Mouse (Mus musculus) MEL (cell line): ENCODE data around the gene Cipc. TPM values are rescaled to one million over a fixed set of nuclear protein-coding genes. Genes with fewer than 3 reads are reported as not detected.

Source experiments
- DNase-seq: peaks from one replicate; pipeline ENCODE4 v3.0.0; 2011; ENCODE audit warnings: low read depth, low spot score
- H3K27ac ChIP-seq: 2 replicates; pipeline ENCODE4 v1.5.1; 2012; ENCODE audit warnings: low read depth, mild to moderate bottlenecking, control low read depth, low read length, moderate library complexity; ENCODE audit not compliant: control insufficient read depth
- H3K27me3 ChIP-seq, 2 experiments: fragments of 150-350 bp in 1 of 2; sonication (generic) in 1 of 2; 2 replicates each; pipeline ENCODE4 v1.6.1; 2012; ENCODE audit warnings: low read length in 2 of 2, mild to moderate bottlenecking in 2 of 2, improper control_type of control experiment in 1 of 2, moderate library complexity in 1 of 2; ENCODE audit not compliant: insufficient read depth in 2 of 2, control insufficient read depth in 1 of 2
- H3K36me3 ChIP-seq, 2 experiments: 2 replicates each; pipeline ENCODE4 v1.6.1; 2012 to 2014; ENCODE audit warnings: low read length in 2 of 2, improper control_type of control experiment in 1 of 2, inconsistent platforms in 1 of 2, mild to moderate bottlenecking in 1 of 2; ENCODE audit not compliant: insufficient read depth in 2 of 2, control insufficient read depth in 1 of 2
- H3K4me1 ChIP-seq, 2 experiments: fragments of 150-350 bp in 1 of 2; sonication (generic) in 1 of 2; 2 replicates each; pipeline ENCODE4 v1.6.1; 2012; ENCODE audit warnings: low read length in 2 of 2, improper control_type of control experiment in 1 of 2, mild to moderate bottlenecking in 1 of 2; ENCODE audit not compliant: insufficient read depth in 2 of 2, control insufficient read depth in 1 of 2
- H3K4me3 ChIP-seq, 2 experiments: fragments of 150-350 bp in 1 of 2; sonication (generic) in 1 of 2; 2 replicates each; pipeline ENCODE4 v1.5.1; 2012; ENCODE audit warnings: low read depth in 2 of 2, low read length in 2 of 2, mild to moderate bottlenecking in 2 of 2, moderate library complexity in 2 of 2, control low read depth in 1 of 2, improper control_type of control experiment in 1 of 2; ENCODE audit not compliant: control insufficient read depth in 1 of 2, insufficient read depth in 1 of 2
- H3K79me2 ChIP-seq: 2 replicates; pipeline ENCODE4 v1.6.1; 2012; ENCODE audit warnings: mild to moderate bottlenecking, low read length, moderate library complexity; ENCODE audit not compliant: control insufficient read depth, poor library complexity, insufficient read depth
- H3K9ac ChIP-seq: 2 replicates; pipeline ENCODE4 v1.6.1; 2012; ENCODE audit warnings: low read depth, mild to moderate bottlenecking, control low read depth, low read length, moderate library complexity; ENCODE audit not compliant: control insufficient read depth, poor library complexity, severe bottlenecking
- H3K9me3 ChIP-seq: fragments of 150-350 bp; sonication (generic); replicated peaks from 2 replicates; pipeline ENCODE4 v1.6.1; 2012; ENCODE audit warnings: mild to moderate bottlenecking, low read length, improper control_type of control experiment, moderate library complexity; ENCODE audit not compliant: insufficient read depth
- CHD1 ChIP-seq: IDR thresholded peaks from 2 replicates; pipeline ENCODE4 v1.6.1; 2012; ENCODE audit warnings: low read depth, mild to moderate bottlenecking, inconsistent platforms, low read length, improper control_type of control experiment
- CTCF ChIP-seq, 3 experiments: IDR thresholded peaks in 2 of 3; conservative IDR thresholded peaks in 1 of 3; 2 replicates each; pipeline ENCODE4 v1.5.1; 2011 to 2012; ENCODE audit warnings: low read length in 3 of 3, low read depth in 2 of 3, mild to moderate bottlenecking in 2 of 3, improper control_type of control experiment in 1 of 3, inconsistent platforms in 1 of 3, mixed read lengths in 1 of 3, moderate library complexity in 1 of 3; ENCODE audit not compliant: control insufficient read depth in 1 of 3, insufficient read depth in 1 of 3, poor library complexity in 1 of 3, severe bottlenecking in 1 of 3
- EP300 ChIP-seq, 2 experiments: IDR thresholded peaks; 2 replicates each; pipeline ENCODE4 v1.6.1; 2011; ENCODE audit warnings: improper control_type of control experiment in 2 of 2, low read length in 2 of 2, low read depth in 1 of 2, mild to moderate bottlenecking in 1 of 2
- ETS1 ChIP-seq: IDR thresholded peaks from 2 replicates; pipeline ENCODE4 v1.6.1; 2012; ENCODE audit warnings: low read depth, mild to moderate bottlenecking, inconsistent platforms, low read length, improper control_type of control experiment, moderate library complexity
- HCFC1 ChIP-seq: IDR thresholded peaks from 2 replicates; pipeline ENCODE4 v1.6.1; 2012; ENCODE audit warnings: low read depth, mild to moderate bottlenecking, inconsistent platforms, low read length, improper control_type of control experiment, moderate library complexity
- JUND ChIP-seq: IDR thresholded peaks from 2 replicates; pipeline ENCODE4 v1.6.1; 2011; ENCODE audit warnings: low read depth, mild to moderate bottlenecking, improper control_type of control experiment, low read length
- MAZ ChIP-seq: IDR thresholded peaks from 2 replicates; pipeline ENCODE4 v1.6.1; 2012; ENCODE audit warnings: low read depth, mild to moderate bottlenecking, inconsistent platforms, low read length, improper control_type of control experiment
- MEF2A ChIP-seq: IDR thresholded peaks from 2 replicates; pipeline ENCODE4 v1.6.1; 2014; ENCODE audit warnings: low read depth, mild to moderate bottlenecking, inconsistent platforms, low read length, improper control_type of control experiment; ENCODE audit not compliant: poor library complexity, insufficient replicate concordance, severe bottlenecking; ENCODE audit errors: extremely low read depth
- MXI1 ChIP-seq: IDR thresholded peaks from 2 replicates; pipeline ENCODE4 v1.6.1; 2011; ENCODE audit warnings: mild to moderate bottlenecking, low read depth, low read length, improper control_type of control experiment
- MYB ChIP-seq: IDR thresholded peaks from 2 replicates; pipeline ENCODE4 v1.6.1; 2011; ENCODE audit warnings: mild to moderate bottlenecking, low read depth, low read length, improper control_type of control experiment
- MYC ChIP-seq: IDR thresholded peaks from 2 replicates; pipeline ENCODE4 v1.6.1; 2011; ENCODE audit warnings: low read depth, mild to moderate bottlenecking, low read length, improper control_type of control experiment, moderate library complexity
- NRF1 ChIP-seq: IDR thresholded peaks from 2 replicates; pipeline ENCODE4 v1.6.1; 2014; ENCODE audit warnings: low read depth, mild to moderate bottlenecking, inconsistent platforms, low read length, improper control_type of control experiment, moderate library complexity; ENCODE audit not compliant: poor library complexity, insufficient read depth, severe bottlenecking
- POLR2AphosphoS5 ChIP-seq: IDR thresholded peaks from 2 replicates; pipeline ENCODE4 v1.6.1; 2012; ENCODE audit warnings: low read depth, borderline replicate concordance, mild to moderate bottlenecking, inconsistent platforms, low read length, moderate library complexity, mixed read lengths
- RAD21 ChIP-seq: IDR thresholded peaks from 2 replicates; pipeline ENCODE4 v1.6.1; 2011; ENCODE audit warnings: mild to moderate bottlenecking, low read depth, low read length, improper control_type of control experiment
- RCOR1 ChIP-seq: IDR thresholded peaks from 2 replicates; pipeline ENCODE4 v1.6.1; 2012; ENCODE audit warnings: low read depth, mild to moderate bottlenecking, inconsistent platforms, low read length, improper control_type of control experiment
- SMC3 ChIP-seq: IDR thresholded peaks from 2 replicates; pipeline ENCODE4 v1.6.1; 2011; ENCODE audit warnings: low read depth, low read length, improper control_type of control experiment
- TBP ChIP-seq: IDR thresholded peaks from 2 replicates; pipeline ENCODE4 v1.8.0; 2011; ENCODE audit warnings: low read depth, low read length, improper control_type of control experiment
- UBTF ChIP-seq: IDR thresholded peaks from 2 replicates; pipeline ENCODE4 v1.6.1; 2012; ENCODE audit warnings: low read depth, mild to moderate bottlenecking, inconsistent platforms, low read length, improper control_type of control experiment, moderate library complexity, borderline replicate concordance; ENCODE audit not compliant: insufficient read depth
- USF1 ChIP-seq: IDR thresholded peaks from 2 replicates; pipeline ENCODE4 v1.6.1; 2014; ENCODE audit warnings: low read depth, mild to moderate bottlenecking, inconsistent platforms, low read length, improper control_type of control experiment, moderate library complexity
- USF2 ChIP-seq, 2 experiments: IDR thresholded peaks; 2 replicates each; pipeline ENCODE4 v1.6.1; 2011 to 2012; ENCODE audit warnings: improper control_type of control experiment in 2 of 2, low read length in 2 of 2, borderline replicate concordance in 1 of 2, inconsistent platforms in 1 of 2, low read depth in 1 of 2, mild to moderate bottlenecking in 1 of 2; ENCODE audit not compliant: insufficient read depth in 1 of 2
- ZC3H11A ChIP-seq: IDR thresholded peaks from 2 replicates; pipeline ENCODE4 v1.6.1; 2012; ENCODE audit warnings: low read depth, mild to moderate bottlenecking, inconsistent platforms, low read length, improper control_type of control experiment
- ZKSCAN1 ChIP-seq: IDR thresholded peaks from 2 replicates; pipeline ENCODE4 v1.6.1; 2012; ENCODE audit warnings: low read depth, mild to moderate bottlenecking, inconsistent platforms, low read length, improper control_type of control experiment, moderate library complexity
- ZMIZ1 ChIP-seq: IDR thresholded peaks from 2 replicates; pipeline ENCODE4 v1.6.1; 2012; ENCODE audit warnings: low read depth, mild to moderate bottlenecking, inconsistent platforms, low read length, improper control_type of control experiment, moderate library complexity
- ZNF384 ChIP-seq: IDR thresholded peaks from 2 replicates; pipeline ENCODE4 v1.6.1; 2012; ENCODE audit warnings: low read depth, mild to moderate bottlenecking, inconsistent platforms, low read length, improper control_type of control experiment
- polyA plus RNA-seq, 2 experiments: library from polyadenylated mRNA; stranded (reverse) in 1 of 2; unstranded in 1 of 2; fragments of >175 nt in 1 of 2; fragments of >200 nt in 1 of 2; gene quantifications; 2 replicates each; pipeline versions ENCODE4 v1.2.1 to v1.2.4; 2012; ENCODE audit warnings: low replicate concordance in 2 of 2, low read depth in 1 of 2; ENCODE audit not compliant: insufficient read length in 2 of 2, insufficient read depth in 1 of 2, missing spikeins in 1 of 2
- total RNA-seq: library from RNA; depleted of rRNA; stranded (reverse); fragments of 300-350 nt; gene quantifications from 2 replicates; pipeline ENCODE4 v1.2.3, GENCODE M21; 2012

Cipc gene
- total and polyA plus RNA-seq, 3 experiments: 24.8 to 98.1 (median 27.5) TPM

- H3K9ac ChIP-seq: peak overlapping the region; percentile 62
- TF ChIP-seq CTCF (IDR thresholded peaks at IDR 0.05 in 2 of 3, conservative IDR thresholded peaks at IDR 0.05 in 1 of 3; ENCODE audit: control insufficient read depth in 1 of 3, insufficient read depth in 1 of 3, low read depth in 2 of 3, low read length in 3 of 3, poor library complexity in 1 of 3, severe bottlenecking in 1 of 3) (peak; percentile 68 to 89 (median 83)), RAD21 (peak; percentile 41), ZC3H11A (0 out of 2 replicates have a peak, but pooled peaks have one; percentile 23), NRF1 (no peak), SMC3 (peak; percentile 69), UBTF (no peak)
- TF ChIP-seq, all 39 proteins: peak for 4
- peak; percentile 71 for DNase-seq
- H3K9me3 ChIP-seq: no peaks in the 10 kb centered on the region
- peaks cover 0 to 14% of the 10 kb centered on the region in 2 experiments; a peak in 2 of 4 replicates for H3K36me3 ChIP-seq
- H3K27me3 ChIP-seq: no peaks in the 10 kb centered on the region
- H3K27ac ChIP-seq: peak overlapping the region; percentile 55
- peak overlapping the region; percentile 22 to 37 for H3K4me3 ChIP-seq
- no peaks in the 10 kb centered on the region; the same call in 1 of the 2 replicates for H3K79me2 ChIP-seq
- H3K4me1 ChIP-seq: peaks cover 0 to 17% of the 10 kb centered on the region in 2 experiments; a peak in 3 of 4 replicates
Measured at GRCm38 (mm10) chr12:86905203-86905602, 41.6 kb upstream of the Cipc start.

- H3K9ac ChIP-seq: peak overlapping the region; percentile 51
Measured at GRCm38 (mm10) chr12:86905876-86906275, 41.0 kb upstream of the Cipc start.

GRCm38 (mm10) chr12:86906395-86906794, 40.4 kb upstream of the Cipc start:
- Histone ChIP-seq H3K36me3 (peaks cover 0 to 12% of the 10 kb centered on the region in 2 experiments; a peak in 2 of 4 replicates), H3K79me2 (no peaks in the 10 kb centered on the region; the same call in 1 of the 2 replicates), H3K27me3 (no peaks in the 10 kb centered on the region; a peak in 1 of 4 replicates), H3K4me1 (peaks cover 0 to 12% of the 10 kb centered on the region in 2 experiments; a peak in 3 of 4 replicates), H3K4me3 (peak overlapping the region; percentile 34 to 37; a peak in 3 of 4 replicates), H3K9ac (peak overlapping the region; percentile 51), H3K9me3 (no peaks in the 10 kb centered on the region), H3K27ac (no peak overlapping the region)
- DNase-seq: peak; percentile 89
- TF ChIP-seq ETS1 (no peak), HCFC1 (0 out of 2 replicates have a peak, but pooled peaks have one; percentile 42), ZNF384 (0 out of 2 replicates have a peak, but pooled peaks have one; percentile 10), TBP (no peak), UBTF (no peak), MEF2A (no peak), RCOR1 (no peak), USF2 (IDR thresholded peaks at IDR 0.05; ENCODE audit: borderline replicate concordance in 1 of 2, insufficient read depth in 1 of 2, low read depth in 1 of 2, low read length in 2 of 2) (no peak), MYB (no peak), JUND (no peak), CTCF (IDR thresholded peaks at IDR 0.05 in 2 of 3, conservative IDR thresholded peaks at IDR 0.05 in 1 of 3; ENCODE audit: control insufficient read depth in 1 of 3, insufficient read depth in 1 of 3, low read depth in 2 of 3, low read length in 3 of 3, poor library complexity in 1 of 3, severe bottlenecking in 1 of 3) (peak; percentile 71 to 95 (median 94)), MAZ (peak; percentile 76; the same call in 1 of the 2 replicates), SMC3 (peak; percentile 94)

More at GRCm38 (mm10) chr12:86905876-86906275, 41.0 kb upstream of the Cipc start:
- H3K79me2 ChIP-seq: no peaks in the 10 kb centered on the region; the same call in 1 of the 2 replicates
- no peaks in the 10 kb centered on the region for H3K27me3 ChIP-seq
- TF ChIP-seq UBTF: no peak
- TF ChIP-seq CTCF (IDR thresholded peaks at IDR 0.05 in 2 of 3, conservative IDR thresholded peaks at IDR 0.05 in 1 of 3; ENCODE audit: control insufficient read depth in 1 of 3, insufficient read depth in 1 of 3, low read depth in 2 of 3, low read length in 3 of 3, poor library complexity in 1 of 3, severe bottlenecking in 1 of 3): no peak
- no peak for TF ChIP-seq USF2 (IDR thresholded peaks at IDR 0.05; ENCODE audit: borderline replicate concordance in 1 of 2, insufficient read depth in 1 of 2, low read depth in 1 of 2, low read length in 2 of 2)
- no peak for TF ChIP-seq EP300 (IDR thresholded peaks at IDR 0.05; ENCODE audit: low read depth in 1 of 2, low read length in 2 of 2)
- no peak for TF ChIP-seq USF1
- TF ChIP-seq POLR2AphosphoS5: no peak
- no peak for TF ChIP-seq MYC
- TF ChIP-seq ZC3H11A: no peak
- no peak for TF ChIP-seq MEF2A
- no peak for TF ChIP-seq MXI1
- TF ChIP-seq CHD1: no peak
- no peak for TF ChIP-seq ETS1
- TF ChIP-seq ZKSCAN1: no peak
- TF ChIP-seq NRF1: no peak
- TF ChIP-seq ZMIZ1: no peak
- TF ChIP-seq, all 39 proteins: peak for 0
- H3K4me1 ChIP-seq: peaks cover 0 to 12% of the 10 kb centered on the region in 2 experiments; a peak in 3 of 4 replicates
- DNase-seq: no peak
- H3K9me3 ChIP-seq: no peaks in the 10 kb centered on the region
- peak overlapping the region; percentile 34 to 37; a peak in 3 of 4 replicates for H3K4me3 ChIP-seq
- H3K36me3 ChIP-seq: peaks cover 0 to 12% of the 10 kb centered on the region in 2 experiments; a peak in 2 of 4 replicates
- H3K27ac ChIP-seq: peak overlapping the region; percentile 55; the same call in 1 of the 2 replicates
